Mouse (Mus musculus): Measurements from ENCODE around the gene Nupr1l. TPM values are rescaled to one million over a fixed set of nuclear protein-coding genes. Genes with fewer than 3 reads are reported as not detected.
"Not testable (repeated sequence)": the region's sequence is repeated elsewhere in the genome, so short reads cannot be mapped to it uniquely, and the experiment has no call there.

Nupr1l gene
- polyA plus RNA-seq, 1 experiment = 5.1 TPM

DNA sequence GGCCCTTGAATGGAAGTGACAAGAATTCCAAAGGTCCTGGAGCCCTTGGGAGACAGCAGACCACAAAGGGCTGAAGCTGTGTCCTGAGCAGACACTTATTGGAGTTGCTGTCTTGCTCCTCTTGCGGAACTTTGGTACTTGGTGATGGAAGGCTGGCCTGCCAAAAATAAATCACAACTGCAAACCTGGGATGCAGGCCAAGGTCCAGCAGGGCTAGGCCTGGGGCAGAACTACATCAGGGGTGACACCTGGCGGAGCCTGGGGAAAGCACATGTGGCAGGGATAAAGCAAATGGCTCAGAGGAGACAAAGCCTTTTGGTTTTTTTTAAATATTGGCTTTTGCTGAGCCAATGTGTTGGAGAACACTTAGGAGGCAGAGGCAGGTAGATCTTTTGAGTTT, 29.4 kb upstream of the Nupr1l start:
- Histone ChIP-seq H3K4me1 (ENCODE audit: control insufficient read depth, insufficient read depth, low read length) (peaks cover 2% of the 10 kb centered on the region; the same call in 1 of the 2 replicates), H3K4me3 (ENCODE audit: insufficient read depth, low read length) (no peak overlapping the region), H3K27ac (ENCODE audit: insufficient read depth, low read length) (peak overlapping the region; percentile 16; the same call in 1 of the 2 replicates)
- TF ChIP-seq CTCF (IDR thresholded peaks at IDR 0.05; ENCODE audit: extremely low read depth, insufficient read depth, low read length) = peak; percentile 32; the same call in 1 of the 2 replicates
- no peak for TF ChIP-seq POLR2A (IDR thresholded peaks at IDR 0.05; ENCODE audit: extremely low read depth, insufficient read depth, low read length)

DNA sequence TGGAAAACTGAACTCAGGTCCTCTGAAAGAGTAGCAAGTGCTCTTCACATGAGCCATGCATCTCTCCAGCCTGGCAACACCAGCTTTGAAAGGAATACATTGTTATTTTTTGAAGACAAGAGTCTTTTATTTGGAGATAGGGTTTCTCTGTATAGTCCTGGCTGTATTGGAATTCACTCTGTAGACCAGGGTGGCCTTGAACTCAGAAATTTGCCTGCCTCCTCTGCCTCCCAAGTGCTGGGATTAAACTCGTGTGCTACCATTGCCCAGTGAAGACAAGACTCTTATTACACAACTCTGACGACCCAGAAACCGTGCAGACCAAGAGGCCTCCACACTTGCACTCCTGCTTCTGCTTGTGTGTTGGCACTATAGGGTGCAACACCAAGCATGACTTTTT, 28.5 kb upstream of the Nupr1l start:
- H3K4me1 ChIP-seq (ENCODE audit: control insufficient read depth, insufficient read depth, low read length) = peaks cover 2% of the 10 kb centered on the region; the same call in 1 of the 2 replicates
- TF ChIP-seq POLR2A (IDR thresholded peaks at IDR 0.05; ENCODE audit: extremely low read depth, insufficient read depth, low read length) (no peak), CTCF (IDR thresholded peaks at IDR 0.05; ENCODE audit: extremely low read depth, insufficient read depth, low read length) (no peak)
- no peak overlapping the region for H3K4me3 ChIP-seq (ENCODE audit: insufficient read depth, low read length)

DNA sequence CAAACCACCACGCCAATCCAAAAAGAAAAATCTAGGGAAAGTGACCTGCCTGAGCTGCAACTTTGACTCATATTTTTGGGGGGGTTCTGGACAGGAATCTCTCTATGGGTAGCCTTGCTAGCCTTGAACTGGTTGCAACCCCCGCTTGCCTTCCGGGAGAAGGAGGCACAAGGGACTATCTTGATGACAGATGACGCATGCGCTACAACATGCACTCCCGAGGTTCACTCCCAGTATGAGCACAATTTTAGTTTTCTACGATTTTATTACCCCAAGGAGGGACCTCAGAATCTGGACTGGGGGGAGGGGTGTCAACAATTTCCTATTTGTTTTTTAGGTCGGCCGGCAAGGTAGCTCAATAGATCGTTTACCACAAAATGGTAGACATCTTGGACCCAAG, 22.1 kb upstream of the Nupr1l start:
- no peak for TF ChIP-seq POLR2A (IDR thresholded peaks at IDR 0.05; ENCODE audit: extremely low read depth, insufficient read depth, low read length)
- TF ChIP-seq CTCF (IDR thresholded peaks at IDR 0.05; ENCODE audit: extremely low read depth, insufficient read depth, low read length) = no peak
- Histone ChIP-seq H3K4me1 (ENCODE audit: control insufficient read depth, insufficient read depth, low read length) (no peaks in the 10 kb centered on the region; the same call in 1 of the 2 replicates), H3K27ac (ENCODE audit: insufficient read depth, low read length) (no peak overlapping the region), H3K4me3 (ENCODE audit: insufficient read depth, low read length) (peak overlapping the region; percentile 85)

More for the DNA sequence above, 28.5 kb upstream of the Nupr1l start:
- no peak overlapping the region for H3K27ac ChIP-seq (ENCODE audit: insufficient read depth, low read length)

DNA sequence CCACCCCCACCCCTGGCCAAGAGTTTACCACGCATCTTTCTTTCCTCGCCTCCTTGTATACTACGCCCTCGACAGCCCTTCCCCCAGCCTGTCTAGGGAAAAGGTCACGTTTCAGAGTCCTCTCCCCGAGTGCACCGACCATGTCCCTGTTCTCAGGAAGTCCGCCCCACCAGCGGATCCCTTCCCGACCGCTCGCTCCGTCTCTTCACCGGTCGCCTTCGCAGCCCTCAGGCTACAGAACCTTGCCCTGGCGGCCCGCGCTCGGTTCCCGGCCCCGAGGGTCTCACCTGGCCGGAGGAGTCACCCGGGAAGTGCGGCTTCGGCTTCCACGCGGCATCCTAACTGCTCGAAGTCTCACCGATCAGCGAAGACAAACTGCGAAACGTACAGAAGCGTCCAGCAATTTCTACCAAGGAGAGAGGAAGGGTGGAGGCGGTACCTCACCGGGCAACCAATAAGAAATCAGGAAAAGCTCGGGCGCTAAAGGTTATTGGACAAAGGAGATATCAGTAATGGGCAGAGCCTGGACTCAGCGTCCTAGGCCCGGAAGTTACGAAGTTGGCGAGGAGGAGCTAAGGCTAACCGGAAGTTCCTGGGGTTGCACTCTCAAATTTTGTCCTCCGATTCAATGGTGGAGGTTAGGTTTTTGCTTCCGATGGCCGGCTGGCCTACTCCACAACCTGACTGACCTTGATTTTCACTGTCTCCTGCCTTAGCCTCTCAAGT, 21.3 kb upstream of the Nupr1l start, which contains the start of gene Chchd2:
Gene Chchd2 (minus strand): TSS at position 560 of the 726 bp plus-strand sequence.
- Histone ChIP-seq H3K4me1 (ENCODE audit: control insufficient read depth, insufficient read depth, low read length) (no peaks in the 10 kb centered on the region; the same call in 1 of the 2 replicates), H3K4me3 (ENCODE audit: insufficient read depth, low read length) (peak within 1 kb of the TSS; percentile 85), H3K27ac (ENCODE audit: insufficient read depth, low read length) (peak within 1 kb of the TSS; percentile 78)
- TF ChIP-seq CTCF (IDR thresholded peaks at IDR 0.05; ENCODE audit: extremely low read depth, insufficient read depth, low read length) (no peak), POLR2A (IDR thresholded peaks at IDR 0.05; ENCODE audit: extremely low read depth, insufficient read depth, low read length) (peak; percentile 95)

DNA sequence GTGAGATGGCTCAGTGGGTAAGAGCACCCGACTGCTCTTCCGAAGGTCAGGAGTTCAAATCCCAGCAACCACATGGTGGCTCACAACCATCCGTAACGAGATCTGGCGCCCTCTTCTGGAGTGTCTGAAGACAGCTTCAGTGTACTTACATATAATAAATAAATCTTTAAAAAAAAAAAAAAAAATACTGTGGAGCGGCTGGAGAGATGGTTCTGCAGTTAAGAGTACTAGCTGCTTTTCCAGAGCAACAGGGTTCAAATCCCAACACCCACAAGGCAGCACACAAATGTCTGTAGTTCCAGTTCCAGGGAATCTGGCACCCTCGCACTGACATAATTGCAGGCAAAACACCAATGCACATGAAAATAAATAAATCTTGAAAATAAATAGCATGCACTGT, 17.9 kb upstream of the Nupr1l start:
- H3K27ac ChIP-seq (ENCODE audit: insufficient read depth, low read length); H3K4me3 ChIP-seq (ENCODE audit: insufficient read depth, low read length); H3K4me1 ChIP-seq (ENCODE audit: control insufficient read depth, insufficient read depth, low read length): not testable (repeated sequence)

DNA sequence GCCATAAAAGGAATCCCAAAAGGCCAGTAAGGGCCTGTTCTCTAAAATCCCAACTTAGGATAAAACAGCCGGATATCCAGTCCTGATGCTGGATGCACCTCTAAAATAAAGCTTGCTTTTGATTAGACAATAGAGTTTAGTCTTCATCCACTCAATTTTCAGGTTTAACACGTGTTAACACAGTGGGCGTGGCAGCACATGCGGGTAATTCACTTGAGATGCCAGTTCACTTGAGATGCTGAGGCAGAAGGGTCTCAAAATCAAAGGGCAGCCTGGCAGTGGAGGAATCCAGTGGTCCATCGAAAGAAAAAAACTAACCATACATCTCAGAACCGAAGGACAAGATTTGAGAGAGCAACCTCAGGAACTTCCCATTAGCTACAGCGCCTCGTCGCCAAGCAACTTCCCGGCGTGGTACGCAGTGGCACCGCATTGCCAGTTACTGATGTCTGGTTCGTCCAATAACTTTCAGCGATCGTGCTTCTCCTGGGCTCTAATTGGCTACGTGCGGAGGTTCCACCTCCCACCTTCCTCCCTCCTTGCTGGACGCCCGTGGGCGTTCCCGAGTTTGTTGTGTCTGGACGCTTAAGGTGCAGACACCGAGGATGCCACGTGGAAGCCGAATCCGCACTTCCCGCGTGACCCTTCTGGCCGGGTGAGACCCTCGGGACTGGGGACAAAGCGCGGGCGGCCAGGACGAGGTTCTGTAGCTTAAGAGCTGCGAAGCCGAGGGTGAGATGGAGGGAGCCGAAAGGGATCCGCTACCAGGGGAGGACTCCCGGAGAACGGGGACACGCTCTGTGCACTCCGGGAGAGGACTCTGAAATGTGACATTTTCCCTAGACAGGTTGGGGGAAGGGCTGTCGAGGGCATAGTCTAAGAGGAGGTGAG, 12.9 kb upstream of the Nupr1l start, which contains the start of gene Zbed5:
Gene Zbed5 (plus strand): TSS at position 526 of the 891 bp plus-strand sequence.
- TF ChIP-seq CTCF (IDR thresholded peaks at IDR 0.05; ENCODE audit: extremely low read depth, insufficient read depth, low read length) = no peak
- TF ChIP-seq POLR2A (IDR thresholded peaks at IDR 0.05; ENCODE audit: extremely low read depth, insufficient read depth, low read length) = 0 out of 2 replicates have a peak, but pooled peaks have one; percentile 30
- H3K27ac ChIP-seq (ENCODE audit: insufficient read depth, low read length) = no peak within 1 kb of the TSS
- no peaks in the 10 kb centered on the region for H3K4me1 ChIP-seq (ENCODE audit: control insufficient read depth, insufficient read depth, low read length)
- peak within 1 kb of the TSS; percentile 50 for H3K4me3 ChIP-seq (ENCODE audit: insufficient read depth, low read length)

DNA sequence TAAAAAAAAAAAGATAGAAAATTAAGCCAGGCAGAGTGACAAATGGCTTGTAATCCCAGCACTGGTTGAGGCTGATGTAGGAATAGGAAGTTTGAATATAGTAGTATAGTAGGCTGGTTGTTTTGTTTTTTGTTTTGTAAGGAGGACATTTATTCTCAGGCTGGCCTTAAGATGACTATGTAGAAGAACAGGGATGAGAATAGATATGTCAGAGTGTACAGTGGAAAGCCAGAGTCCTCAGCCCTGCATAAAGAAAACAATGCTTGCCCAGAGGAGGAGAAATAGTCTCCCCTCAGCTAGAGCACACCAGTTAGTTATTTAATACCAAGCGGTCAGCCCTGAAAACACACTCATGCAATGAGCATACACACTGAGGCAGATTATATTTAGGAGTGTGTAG, 9.9 kb upstream of the Nupr1l start, which contains the start of gene Phkg1:
Gene Phkg1 (minus strand): TSS at position 101 of the 400 bp plus-strand sequence.
- Histone ChIP-seq H3K4me3 (ENCODE audit: insufficient read depth, low read length) (no peak within 1 kb of the TSS), H3K27ac (ENCODE audit: insufficient read depth, low read length) (no peak within 1 kb of the TSS), H3K4me1 (ENCODE audit: control insufficient read depth, insufficient read depth, low read length) (no peaks in the 10 kb centered on the region)
- TF ChIP-seq CTCF (IDR thresholded peaks at IDR 0.05; ENCODE audit: extremely low read depth, insufficient read depth, low read length) (no peak), POLR2A (IDR thresholded peaks at IDR 0.05; ENCODE audit: extremely low read depth, insufficient read depth, low read length) (no peak)

DNA sequence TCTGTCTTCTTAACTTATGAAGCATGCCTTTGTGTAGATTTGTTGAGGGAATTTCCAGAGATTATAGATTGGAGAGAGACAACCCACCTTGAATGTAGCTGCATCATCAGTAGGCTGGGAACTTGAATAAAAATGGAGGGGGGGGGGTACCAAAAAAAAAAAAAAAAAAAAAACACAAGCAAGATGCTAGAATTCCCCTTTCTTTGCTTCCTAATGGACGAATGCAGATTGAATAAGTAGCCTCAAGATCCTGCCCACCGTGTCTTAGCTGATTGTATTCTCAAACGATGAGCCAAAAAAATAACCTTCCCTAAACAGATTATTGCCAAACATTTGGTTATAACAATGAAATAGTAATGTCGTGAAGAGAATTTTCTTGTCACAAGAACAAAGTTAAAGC, 565 bp upstream of the Nupr1l start:
- no peaks in the 10 kb centered on the region for H3K4me1 ChIP-seq (ENCODE audit: control insufficient read depth, insufficient read depth, low read length)
- TF ChIP-seq CTCF (IDR thresholded peaks at IDR 0.05; ENCODE audit: extremely low read depth, insufficient read depth, low read length) (no peak), POLR2A (IDR thresholded peaks at IDR 0.05; ENCODE audit: extremely low read depth, insufficient read depth, low read length) (no peak)
- no peak overlapping the region for H3K27ac ChIP-seq (ENCODE audit: insufficient read depth, low read length)
- H3K4me3 ChIP-seq (ENCODE audit: insufficient read depth, low read length) = peak overlapping the region; percentile 78; the same call in 1 of the 2 replicates

DNA sequence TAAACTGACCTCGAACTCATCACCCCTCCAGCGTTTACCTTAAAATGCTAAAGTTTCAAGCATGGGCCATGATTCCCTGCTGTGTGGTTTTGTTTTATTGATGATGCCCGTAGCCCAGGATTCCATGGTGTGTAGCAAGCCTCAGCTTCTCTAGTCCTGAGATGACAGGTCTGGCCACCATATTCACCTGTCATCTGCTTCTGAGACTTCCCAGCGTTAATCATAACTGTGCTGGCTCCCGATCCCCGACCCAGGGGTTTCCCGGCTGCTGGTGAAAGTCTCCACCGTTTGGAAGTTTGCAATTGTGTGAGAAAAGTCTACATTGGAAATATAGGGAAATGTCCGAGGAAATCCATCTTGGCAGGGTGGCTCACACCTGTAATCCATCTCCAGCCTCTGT, 807 bp downstream of the Nupr1l start:
- peak overlapping the region; percentile 78; the same call in 1 of the 2 replicates for H3K4me3 ChIP-seq (ENCODE audit: insufficient read depth, low read length)
- H3K4me1 ChIP-seq (ENCODE audit: control insufficient read depth, insufficient read depth, low read length) = no peaks in the 10 kb centered on the region
- no peak overlapping the region for H3K27ac ChIP-seq (ENCODE audit: insufficient read depth, low read length)
- no peak for TF ChIP-seq POLR2A (IDR thresholded peaks at IDR 0.05; ENCODE audit: extremely low read depth, insufficient read depth, low read length)
- no peak for TF ChIP-seq CTCF (IDR thresholded peaks at IDR 0.05; ENCODE audit: extremely low read depth, insufficient read depth, low read length)

Data from cortical plate, adult 2 months (tissue).